Comparison of ENCODE assay signal across 21 mouse cellular contexts in genomic region chr9:107322461-107323050, GRCm38 (mm10). TPM values are rescaled to one million over a fixed set of nuclear protein-coding genes. Genes with fewer than 3 reads are reported as not detected.
DNase-seq lines count a peak whose midpoint lies in the region; ATAC-seq and TF ChIP-seq lines count a peak whose summit lies in the region.
"Had no signal": no experiment of that assay in that cellular context is flagged by ENCODE, and none has a peak within 500 bp of the region (broad histone marks: within the 10 kb centered on the region; RNA-seq: fewer than 3 reads in every experiment).

No protein-coding gene starts in this region.

- no peak for TF ChIP-seq POLR2A in lung, adult 2 months (IDR thresholded peaks at IDR 0.05; ENCODE audit: borderline replicate concordance, extremely low read depth, low read depth, low read length)
- TF ChIP-seq POLR2A in cerebellum, adult 2 months (IDR thresholded peaks at IDR 0.05; ENCODE audit: borderline replicate concordance, insufficient read depth, low read length): no peak

- no peaks in the 10 kb centered on the region for H3K4me1 ChIP-seq in embryonic facial prominence, embryonic 13.5 days
- 0 out of 2 replicates have a peak, but pooled peaks cover 2% of the 10 kb centered on the region for H3K4me1 ChIP-seq in embryonic facial prominence, embryonic 10.5 days
- peaks cover 20% of the 10 kb centered on the region; the same call in 1 of the 2 replicates for H3K4me1 ChIP-seq in heart, embryonic 12.5 days (replicated peaks)
- H3K4me1 ChIP-seq in lung, embryonic 16.5 days (replicated peaks; ENCODE audit: control insufficient read depth, insufficient read depth, low read length): peaks cover 6% of the 10 kb centered on the region
- H3K4me1 ChIP-seq in lung, adult 2 months (ENCODE audit: control insufficient read depth, insufficient read depth, low read length): peaks cover 19% of the 10 kb centered on the region
- peaks cover 10% of the 10 kb centered on the region for H3K4me1 ChIP-seq in cerebellum, adult 2 months (ENCODE audit: control insufficient read depth, insufficient read depth, low read length)
- H3K4me1 ChIP-seq: embryonic facial prominence, embryonic 12.5 days; limb, embryonic 12.5 days had no signal

- no peaks in the 10 kb centered on the region for H3K27me3 ChIP-seq in embryonic facial prominence, embryonic 13.5 days
- no peaks in the 10 kb centered on the region for H3K27me3 ChIP-seq in embryonic facial prominence, embryonic 10.5 days (replicated peaks; ENCODE audit: low read depth, poor library complexity, severe bottlenecking)
- no peaks in the 10 kb centered on the region for H3K27me3 ChIP-seq in heart, embryonic 12.5 days (replicated peaks)
- no peaks in the 10 kb centered on the region for H3K27me3 ChIP-seq in lung, embryonic 16.5 days (ENCODE audit: control insufficient read depth, insufficient read depth, low read depth, low read length)
- H3K27me3 ChIP-seq in cerebellum, adult 2 months (ENCODE audit: control insufficient read depth, insufficient read depth, low read length): no peaks in the 10 kb centered on the region
- H3K27me3 ChIP-seq: embryonic facial prominence, embryonic 12.5 days; limb, embryonic 12.5 days; liver, embryonic 12.5 days had no signal

- H3K4me2 ChIP-seq in embryonic facial prominence, embryonic 13.5 days: no peak overlapping the region
- no peak overlapping the region for H3K4me2 ChIP-seq in heart, embryonic 12.5 days
- H3K4me2 ChIP-seq in lung, embryonic 16.5 days (ENCODE audit: low read depth, low read length): no peak overlapping the region
- H3K4me2 ChIP-seq: embryonic facial prominence, embryonic 12.5 days; limb, embryonic 12.5 days; liver, embryonic 12.5 days; midbrain, embryonic 11.5 days had no signal

- WGBS in embryonic facial prominence, embryonic 13.5 days: 72% methylated on average over 8 of the region's 8 CpGs
- WGBS in embryonic facial prominence, embryonic 10.5 days: 82% methylated on average over 8 of the region's 8 CpGs
- WGBS in heart, embryonic 12.5 days: 66% methylated on average over 8 of the region's 8 CpGs
- WGBS in lung, embryonic 16.5 days: 54% methylated on average over 8 of the region's 8 CpGs
- WGBS in lung, adult 2 months: 63% methylated on average over 8 of the region's 8 CpGs
- WGBS in cerebellum, adult 2 months: 82% methylated on average over 8 of the region's 8 CpGs

- DNase-seq in embryonic facial prominence, embryonic 10.5 days (ENCODE audit: low spot score): no peak
- DNase-seq in heart, postnatal 10 days: peak; percentile 27 to 37
- no peak for DNase-seq in lung, adult 2 months
- DNase-seq in cerebellum, adult 2 months: no peak
- no peak for DNase-seq in frontal cortex, postnatal 10 days (ENCODE audit: low spot score in 2 of 2)
- DNase-seq: adrenal gland, adult 2 months; cerebellum, adult 9-11 months; forebrain, postnatal 0 days; kidney, adult 9 months; retina, postnatal 1 day; right cerebral cortex, postnatal 4 days; thymus, postnatal 25 days had no signal

- 0 out of 2 replicates have a peak overlapping the region, but pooled peaks have one; percentile 36 for H3K9ac ChIP-seq in embryonic facial prominence, embryonic 13.5 days
- H3K9ac ChIP-seq in heart, embryonic 12.5 days: no peak overlapping the region
- no peak overlapping the region for H3K9ac ChIP-seq in lung, embryonic 16.5 days (ENCODE audit: low read length)
- H3K9ac ChIP-seq: embryonic facial prominence, embryonic 12.5 days; forebrain, postnatal 0 days; limb, embryonic 12.5 days; liver, embryonic 12.5 days had no signal

- no peak overlapping the region for H3K27ac ChIP-seq in embryonic facial prominence, embryonic 13.5 days
- no peak overlapping the region for H3K27ac ChIP-seq in embryonic facial prominence, embryonic 10.5 days (replicated peaks)
- no peak overlapping the region for H3K27ac ChIP-seq in heart, embryonic 12.5 days (ENCODE audit: poor library complexity, severe bottlenecking)
- H3K27ac ChIP-seq in lung, embryonic 16.5 days (ENCODE audit: low read length): peak overlapping the region; percentile 48
- no peak overlapping the region for H3K27ac ChIP-seq in cerebellum, adult 2 months (ENCODE audit: insufficient read depth, low read length)
- H3K27ac ChIP-seq: embryonic facial prominence, embryonic 12.5 days; hindbrain, embryonic 10.5 days; limb, embryonic 12.5 days; liver, embryonic 12.5 days; macrophage had no signal

- no peak overlapping the region for H3K4me3 ChIP-seq in embryonic facial prominence, embryonic 13.5 days
- no peak overlapping the region for H3K4me3 ChIP-seq in embryonic facial prominence, embryonic 10.5 days
- no peak overlapping the region for H3K4me3 ChIP-seq in heart, embryonic 12.5 days
- no peak overlapping the region for H3K4me3 ChIP-seq in lung, embryonic 16.5 days (ENCODE audit: low read length)
- no peak overlapping the region for H3K4me3 ChIP-seq in lung, adult 2 months (replicated peaks; ENCODE audit: extremely low read depth, low read depth, low read length)
- H3K4me3 ChIP-seq in cerebellum, adult 2 months (replicated peaks; ENCODE audit: insufficient read depth, low read depth, low read length): no peak overlapping the region
- H3K4me3 ChIP-seq: embryonic facial prominence, embryonic 12.5 days; hindbrain, embryonic 10.5 days; limb, embryonic 12.5 days; liver, embryonic 12.5 days had no signal

- peaks cover 4% of the 10 kb centered on the region; the same call in 1 of the 2 replicates for H3K36me3 ChIP-seq in embryonic facial prominence, embryonic 13.5 days
- H3K36me3 ChIP-seq in embryonic facial prominence, embryonic 10.5 days (replicated peaks): peaks cover 3% of the 10 kb centered on the region; the same call in 1 of the 2 replicates
- H3K36me3 ChIP-seq in heart, embryonic 12.5 days: no peaks in the 10 kb centered on the region
- no peaks in the 10 kb centered on the region for H3K36me3 ChIP-seq in lung, embryonic 16.5 days (ENCODE audit: control insufficient read depth, insufficient read depth, low read length)
- H3K36me3 ChIP-seq: limb, embryonic 12.5 days; liver, embryonic 12.5 days had no signal

- intact Hi-C loops in heart, postnatal 10 days (cut with DNase I): loop anchor here (1.0 kb wide), 2 partner anchors 14 to 22 kb away; no protein-coding TSS in a partner anchor

- ATAC-seq in embryonic facial prominence, embryonic 13.5 days (ENCODE audit: insufficient number of reproducible peaks, insufficient read depth, low FRiP score, low TSS enrichment, low read depth): no peak
- no peak for ATAC-seq in heart, embryonic 12.5 days (ENCODE audit: insufficient number of reproducible peaks, low FRiP score)
- ATAC-seq in lung, embryonic 16.5 days (ENCODE audit: low read depth): peak; percentile 67
- ATAC-seq: forebrain, postnatal 0 days; liver, embryonic 12.5 days had no signal

- H3K9me3 ChIP-seq in embryonic facial prominence, embryonic 13.5 days: no peaks in the 10 kb centered on the region
- no peaks in the 10 kb centered on the region for H3K9me3 ChIP-seq in embryonic facial prominence, embryonic 10.5 days
- H3K9me3 ChIP-seq in heart, embryonic 12.5 days (replicated peaks): no peaks in the 10 kb centered on the region
- no peaks in the 10 kb centered on the region for H3K9me3 ChIP-seq in lung, embryonic 16.5 days (ENCODE audit: control insufficient read depth, low read length)
- H3K9me3 ChIP-seq: embryonic facial prominence, embryonic 12.5 days; hindbrain, embryonic 10.5 days; limb, embryonic 12.5 days; liver, embryonic 12.5 days had no signal

- no peak for TF ChIP-seq CTCF in lung, adult 2 months (IDR thresholded peaks at IDR 0.05; ENCODE audit: insufficient read depth, low read length)
- no peak for TF ChIP-seq CTCF in cerebellum, adult 2 months (IDR thresholded peaks at IDR 0.05; ENCODE audit: borderline replicate concordance, insufficient read depth, low read depth, low read length)

RNA-seq across cellular contexts. Expression of gene Hemk1, which starts 15.6 kb away (rescaled TPM):
- 11.4 and 12.1 TPM in 2 replicates for polyA plus RNA-seq in embryonic facial prominence, embryonic 13.5 days (2015; fragmentation: Nextera tagmentation; extraction: Ambion mirVana)
- 10.7 and 11.6 TPM in 2 replicates for polyA plus RNA-seq in embryonic facial prominence, embryonic 10.5 days (2016; fragmentation: Nextera tagmentation; extraction: Ambion mirVana)
- 10 to 100 TPM; 16.8 to 17.0 TPM for total RNA-seq in heart, postnatal 10 days (2021)
- 11.4 and 13.4 TPM in 2 replicates for polyA plus RNA-seq in heart, embryonic 12.5 days (2016; fragmentation: Nextera tagmentation; extraction: Ambion mirVana)
- polyA plus RNA-seq in lung, embryonic 16.5 days (2015; fragmentation: Nextera tagmentation; extraction: Ambion mirVana): 11.5 and 12.4 TPM in 2 replicates
- polyA plus RNA-seq in lung, adult 2 months (2012; rRNA removed): 16.9 and 21.0 TPM in 2 replicates
- polyA plus RNA-seq in cerebellum, adult 2 months (2012; rRNA removed): 27.8 and 31.7 TPM in 2 replicates

RNA-seq across cellular contexts. Expression of gene 6430571L13Rik, which starts 17.8 kb away (rescaled TPM):
- polyA plus RNA-seq in embryonic facial prominence, embryonic 13.5 days (2015; fragmentation: Nextera tagmentation; extraction: Ambion mirVana): 1.2 and 1.5 TPM in 2 replicates
- 0.83 and 0.95 TPM in 2 replicates for polyA plus RNA-seq in embryonic facial prominence, embryonic 10.5 days (2016; fragmentation: Nextera tagmentation; extraction: Ambion mirVana)
- 10 to 100 TPM in 1 of 2 experiments, 1 to 10 TPM in 1; 8.9 to 11.4 TPM for total RNA-seq in heart, postnatal 10 days (2021)
- 0.55 and 1.1 TPM in 2 replicates for polyA plus RNA-seq in heart, embryonic 12.5 days (2016; fragmentation: Nextera tagmentation; extraction: Ambion mirVana)
- polyA plus RNA-seq in lung, embryonic 16.5 days (2015; fragmentation: Nextera tagmentation; extraction: Ambion mirVana): 0.83 and 0.85 TPM in 2 replicates
- polyA plus RNA-seq in lung, adult 2 months (2012; rRNA removed): 0.34 and 1.1 TPM in 2 replicates
- 44.9 and 52.5 TPM in 2 replicates for polyA plus RNA-seq in cerebellum, adult 2 months (2012; rRNA removed)
- polyA plus RNA-seq: macrophage had no signal

RNA-seq across cellular contexts. Expression of gene Cish, which starts 26.7 kb away (rescaled TPM):
- polyA plus RNA-seq in embryonic facial prominence, embryonic 13.5 days (2015; fragmentation: Nextera tagmentation; extraction: Ambion mirVana): 9.3 and 12.4 TPM in 2 replicates
- 6.7 and 7.2 TPM in 2 replicates for polyA plus RNA-seq in embryonic facial prominence, embryonic 10.5 days (2016; fragmentation: Nextera tagmentation; extraction: Ambion mirVana)
- 100 to 1,000 TPM; 212 to 269 TPM for total RNA-seq in heart, postnatal 10 days (2021)
- 15.6 and 16.4 TPM in 2 replicates for polyA plus RNA-seq in heart, embryonic 12.5 days (2016; fragmentation: Nextera tagmentation; extraction: Ambion mirVana)
- polyA plus RNA-seq in lung, embryonic 16.5 days (2015; fragmentation: Nextera tagmentation; extraction: Ambion mirVana): 19.3 and 20.5 TPM in 2 replicates
- 61.1 and 72.2 TPM in 2 replicates for polyA plus RNA-seq in lung, adult 2 months (2012; rRNA removed)
- 4.1 and 4.3 TPM in 2 replicates for polyA plus RNA-seq in cerebellum, adult 2 months (2012; rRNA removed)

RNA-seq across cellular contexts. Expression of gene Mapkapk3, which starts 32.9 kb away (rescaled TPM):
- 7.6 and 10.7 TPM in 2 replicates for polyA plus RNA-seq in embryonic facial prominence, embryonic 13.5 days (2015; fragmentation: Nextera tagmentation; extraction: Ambion mirVana)
- polyA plus RNA-seq in embryonic facial prominence, embryonic 10.5 days (2016; fragmentation: Nextera tagmentation; extraction: Ambion mirVana): 4.9 and 5.1 TPM in 2 replicates
- 10 to 100 TPM; 22.1 to 23.3 TPM for total RNA-seq in heart, postnatal 10 days (2021)
- 7.1 and 7.3 TPM in 2 replicates for polyA plus RNA-seq in heart, embryonic 12.5 days (2016; fragmentation: Nextera tagmentation; extraction: Ambion mirVana)
- polyA plus RNA-seq in lung, embryonic 16.5 days (2015; fragmentation: Nextera tagmentation; extraction: Ambion mirVana): 17.8 and 20.6 TPM in 2 replicates
- polyA plus RNA-seq in lung, adult 2 months (2012; rRNA removed): 29.3 and 41.1 TPM in 2 replicates
- polyA plus RNA-seq in cerebellum, adult 2 months (2012; rRNA removed): 10.5 and 11.7 TPM in 2 replicates

Comparison
In these comparisons a context has a peak if more than half of its experiments do, and no peak if none do; other contexts are left out.
1. DNase-seq: peak in heart, postnatal 10 days (2 of 2); none in embryonic facial prominence, embryonic 10.5 days (single experiment), lung, adult 2 months (single experiment), cerebellum, adult 2 months (0 of 2) and frontal cortex, postnatal 10 days (0 of 2).
2. RNA of gene 6430571L13Rik, which starts 17.8 kb away (polyA plus RNA-seq): 44.9 to 52.5 TPM in cerebellum, adult 2 months; 1.2 to 1.5 TPM in embryonic facial prominence, embryonic 13.5 days, 0.55 to 1.1 TPM in heart, embryonic 12.5 days, 0.34 to 1.1 TPM in lung, adult 2 months, 0.83 to 0.95 TPM in embryonic facial prominence, embryonic 10.5 days and 0.83 to 0.85 TPM in lung, embryonic 16.5 days; every median in the first group is over 10 times any median in the second.